Mouse (Mus musculus): ENCODE data around the gene Gnai3.

DNA sequence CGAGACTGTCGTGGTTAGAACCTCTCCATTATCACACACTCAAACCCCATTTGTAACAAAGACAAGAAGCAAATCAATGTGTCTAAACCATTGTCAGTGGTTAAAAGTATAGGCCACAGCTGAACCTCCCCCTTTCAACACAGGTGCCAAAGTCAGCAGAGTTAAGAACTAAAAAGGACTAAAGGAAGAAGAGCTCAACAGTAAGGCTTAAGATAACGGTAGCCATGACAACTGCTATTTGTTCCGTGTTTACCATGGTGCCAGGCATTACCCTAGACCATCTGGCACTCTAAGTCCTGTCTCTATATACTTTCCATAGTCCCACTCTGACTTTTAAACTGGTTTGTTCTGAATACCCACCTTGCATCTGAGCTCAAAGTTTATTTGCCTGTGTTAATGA, 33.3 kb downstream of the Gnai3 start:
- TF ChIP-seq CTCF (conservative IDR thresholded peaks at IDR 0.05; ENCODE audit: insufficient read depth, insufficient read length, low read depth, low read length) = no peak
- TF ChIP-seq POLR2A (IDR thresholded peaks at IDR 0.05; ENCODE audit: low read depth, low read length) = no peak

Data from kidney, adult 2 months (tissue).